Comparison of ENCODE assay signal across 18 mouse cellular contexts in genomic region chr9:88348623-88349022, GRCm38 (mm10).
"Had no signal": no experiment of that assay in that cellular context is flagged by ENCODE, and none has a peak within 500 bp of the region (broad histone marks: within the 10 kb centered on the region; RNA-seq: fewer than 3 reads in every experiment).

No protein-coding gene starts in this region.

- H3K4me1 ChIP-seq: intestine, embryonic 15.5 days; kidney, embryonic 15.5 days; liver, embryonic 13.5 days had no signal

- H3K27me3 ChIP-seq: intestine, embryonic 15.5 days; kidney, embryonic 15.5 days; liver, embryonic 13.5 days; midbrain, embryonic 13.5 days had no signal

- ATAC-seq: intestine, embryonic 15.5 days; midbrain, embryonic 13.5 days; midbrain, embryonic 16.5 days had no signal

- H3K36me3 ChIP-seq: intestine, embryonic 15.5 days; kidney, embryonic 15.5 days; liver, embryonic 13.5 days; midbrain, embryonic 13.5 days had no signal

- H3K4me3 ChIP-seq: intestine, embryonic 15.5 days; kidney, embryonic 15.5 days; left cerebral cortex, adult 2 months; liver, embryonic 13.5 days; midbrain, embryonic 13.5 days had no signal

- H3K9me3 ChIP-seq: intestine, embryonic 15.5 days; kidney, embryonic 15.5 days; liver, embryonic 13.5 days; midbrain, embryonic 13.5 days had no signal

- DNase-seq: kidney, adult 11 months; kidney, adult 8-10 months; kidney, postnatal 10 days; kidney, postnatal 36 days; layer of hippocampus, postnatal 36 days; liver, embryonic 13.5 days; lung, adult 2 months; retina, postnatal 1 day; right cerebral cortex, postnatal 25 days; spleen, adult 18-20 months; thymus, adult 18-20 months; thymus, postnatal 14 days had no signal

- H3K27ac ChIP-seq: intestine, embryonic 15.5 days; kidney, embryonic 15.5 days; left cerebral cortex, adult 2 months; liver, embryonic 13.5 days; macrophage; midbrain, embryonic 13.5 days had no signal
